Mouse (Mus musculus): ENCODE data around the gene Mfng. TPM values are rescaled to one million over a fixed set of nuclear protein-coding genes. Genes with fewer than 3 reads are reported as not detected.

Gene Mfng
- polyA plus RNA-seq (2014; fragmentation: Nextera tagmentation; extraction: Ambion mirVana): 16.7 and 28.0 TPM in 2 replicates

GRCm38 (mm10) chr15:78773290-78773729 is at the start of gene Mfng:
Gene Mfng (minus strand): TSS chr15:78773475.
- no peaks in the 10 kb centered on the region for H3K36me3 ChIP-seq (ENCODE audit: control insufficient read depth, insufficient read depth, low read length)
- no peaks in the 10 kb centered on the region for H3K9me3 ChIP-seq (ENCODE audit: control insufficient read depth, low read length)
- peak; percentile 78 for ATAC-seq (ENCODE audit: low FRiP score, low TSS enrichment)
- H3K9ac ChIP-seq (replicated peaks; ENCODE audit: low read length): peak within 1 kb of the TSS; percentile 34; the same call in 1 of the 2 replicates
- DNase-seq: peak; percentile 88
- no peaks in the 10 kb centered on the region for H3K27me3 ChIP-seq (ENCODE audit: control insufficient read depth, insufficient read depth, low read length)
- WGBS: under 1% methylated on average over 11 of the region's 11 CpGs
- H3K4me2 ChIP-seq (ENCODE audit: low read length): peak within 1 kb of the TSS; percentile 51
- H3K4me1 ChIP-seq (ENCODE audit: control insufficient read depth, insufficient read depth, low read length): peaks cover 33% of the 10 kb centered on the region
- peak within 1 kb of the TSS; percentile 30 for H3K4me3 ChIP-seq (replicated peaks; ENCODE audit: low read depth, low read length)
- H3K27ac ChIP-seq (replicated peaks; ENCODE audit: low read depth, low read length): peak within 1 kb of the TSS; percentile 89

DNA sequence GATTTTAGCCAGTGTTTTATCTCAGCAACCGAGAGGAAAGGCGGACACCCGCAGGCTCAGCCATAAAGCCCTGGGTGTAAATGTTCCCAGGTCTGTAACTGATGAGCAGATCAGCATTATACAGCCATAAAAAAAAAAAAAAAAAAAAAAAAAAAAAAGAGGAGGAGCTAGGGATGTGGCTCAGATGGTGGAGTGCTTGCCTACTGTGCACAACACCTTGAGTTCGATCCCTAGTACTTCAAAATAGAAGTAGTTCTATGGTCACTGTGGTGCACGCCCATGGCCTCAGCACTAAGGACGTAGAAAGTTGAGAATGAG is 42.8 kb upstream of the Mfng start:
- ATAC-seq (ENCODE audit: low FRiP score, low TSS enrichment) (no peak), DNase-seq (no peak)
- Histone ChIP-seq H3K4me1 (ENCODE audit: control insufficient read depth, insufficient read depth, low read length) (no peaks in the 10 kb centered on the region), H3K36me3 (ENCODE audit: control insufficient read depth, insufficient read depth, low read length) (no peaks in the 10 kb centered on the region), H3K9ac (replicated peaks; ENCODE audit: low read length) (no peak overlapping the region), H3K4me3 (replicated peaks; ENCODE audit: low read depth, low read length) (no peak overlapping the region), H3K4me2 (ENCODE audit: low read length) (no peak overlapping the region), H3K27ac (replicated peaks; ENCODE audit: low read depth, low read length) (no peak overlapping the region), H3K9me3 (ENCODE audit: control insufficient read depth, low read length) (no peaks in the 10 kb centered on the region), H3K27me3 (ENCODE audit: control insufficient read depth, insufficient read depth, low read length) (no peaks in the 10 kb centered on the region)
- WGBS: 75% methylated on average over 6 of the region's 6 CpGs

- no peak overlapping the region for H3K4me3 ChIP-seq (replicated peaks; ENCODE audit: low read depth, low read length)
- no peak overlapping the region for H3K4me2 ChIP-seq (ENCODE audit: low read length)
- H3K36me3 ChIP-seq (ENCODE audit: control insufficient read depth, insufficient read depth, low read length): no peaks in the 10 kb centered on the region
- no peak overlapping the region for H3K9ac ChIP-seq (replicated peaks; ENCODE audit: low read length)
- H3K27me3 ChIP-seq (ENCODE audit: control insufficient read depth, insufficient read depth, low read length): no peaks in the 10 kb centered on the region
- DNase-seq (no peak), ATAC-seq (ENCODE audit: low FRiP score, low TSS enrichment) (no peak)
- no peaks in the 10 kb centered on the region for H3K4me1 ChIP-seq (ENCODE audit: control insufficient read depth, insufficient read depth, low read length)
- H3K27ac ChIP-seq (replicated peaks; ENCODE audit: low read depth, low read length): no peak overlapping the region
- 67% methylated on average over 11 of the region's 11 CpGs for WGBS
- no peaks in the 10 kb centered on the region for H3K9me3 ChIP-seq (ENCODE audit: control insufficient read depth, low read length)
These were observed 42.2 kb upstream of the Mfng start for GRCm38 (mm10) chr15:78815314-78816073.

DNA sequence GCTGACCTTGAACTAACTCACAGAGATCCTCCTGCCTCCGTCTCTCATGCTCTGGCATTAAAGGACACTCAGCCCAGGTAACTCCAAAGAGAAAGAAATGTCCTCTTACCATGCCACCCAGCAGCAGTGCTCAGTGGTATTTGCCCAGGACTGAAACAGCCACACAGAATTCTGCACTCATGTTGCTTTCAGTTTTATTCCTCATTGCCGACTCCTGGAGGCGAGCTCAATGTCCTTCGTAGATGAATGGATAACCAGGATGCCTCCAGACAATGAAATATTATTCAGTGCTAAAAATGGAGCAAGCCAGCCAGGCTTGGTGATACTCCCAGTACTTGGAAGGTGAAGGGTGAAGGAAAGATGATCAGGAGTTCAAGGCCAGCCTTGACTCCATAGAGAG is 40.3 kb upstream of the Mfng start:
- Histone ChIP-seq H3K4me3 (replicated peaks; ENCODE audit: low read depth, low read length) (no peak overlapping the region), H3K36me3 (ENCODE audit: control insufficient read depth, insufficient read depth, low read length) (no peaks in the 10 kb centered on the region), H3K9ac (replicated peaks; ENCODE audit: low read length) (no peak overlapping the region), H3K4me2 (ENCODE audit: low read length) (no peak overlapping the region), H3K27me3 (ENCODE audit: control insufficient read depth, insufficient read depth, low read length) (no peaks in the 10 kb centered on the region), H3K9me3 (ENCODE audit: control insufficient read depth, low read length) (no peaks in the 10 kb centered on the region), H3K4me1 (ENCODE audit: control insufficient read depth, insufficient read depth, low read length) (no peaks in the 10 kb centered on the region), H3K27ac (replicated peaks; ENCODE audit: low read depth, low read length) (no peak overlapping the region)
- no peak for DNase-seq
- ATAC-seq (ENCODE audit: low FRiP score, low TSS enrichment): no peak
- WGBS: 91% methylated on average over 4 of the region's 4 CpGs

DNA sequence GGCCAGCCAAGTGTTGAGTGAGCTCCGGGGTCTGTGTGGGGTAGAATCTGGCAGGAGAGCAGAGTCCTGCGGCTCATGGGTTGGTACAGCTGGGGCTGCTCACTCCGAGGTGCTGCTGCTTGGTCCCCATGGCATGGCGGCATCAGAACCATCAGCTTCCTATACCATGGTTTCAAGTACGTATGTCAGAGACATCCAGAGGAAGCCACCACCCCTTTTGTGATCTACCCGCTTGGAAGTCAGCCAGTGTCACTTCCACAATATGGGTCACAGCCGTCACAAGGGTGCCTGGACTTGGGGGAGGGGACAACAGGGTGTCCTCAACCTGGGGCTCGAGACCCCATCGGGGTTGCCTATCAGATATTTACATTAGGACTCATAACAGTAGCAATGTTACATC is 36.9 kb upstream of the Mfng start:
- ATAC-seq (ENCODE audit: low FRiP score, low TSS enrichment) (no peak), DNase-seq (no peak)
- no peak overlapping the region for H3K9ac ChIP-seq (replicated peaks; ENCODE audit: low read length)
- no peak overlapping the region for H3K4me2 ChIP-seq (ENCODE audit: low read length)
- H3K4me3 ChIP-seq (replicated peaks; ENCODE audit: low read depth, low read length): no peak overlapping the region
- H3K36me3 ChIP-seq (ENCODE audit: control insufficient read depth, insufficient read depth, low read length): no peaks in the 10 kb centered on the region
- H3K27ac ChIP-seq (replicated peaks; ENCODE audit: low read depth, low read length): no peak overlapping the region
- H3K9me3 ChIP-seq (ENCODE audit: control insufficient read depth, low read length): no peaks in the 10 kb centered on the region
- no peaks in the 10 kb centered on the region for H3K4me1 ChIP-seq (ENCODE audit: control insufficient read depth, insufficient read depth, low read length)
- no peaks in the 10 kb centered on the region for H3K27me3 ChIP-seq (ENCODE audit: control insufficient read depth, insufficient read depth, low read length)
- 79% methylated on average over 9 of the region's 9 CpGs for WGBS

GRCm38 (mm10) chr15:78809739-78810138 is 36.5 kb upstream of the Mfng start:
- DNase-seq: no peak
- Histone ChIP-seq H3K4me1 (ENCODE audit: control insufficient read depth, insufficient read depth, low read length) (no peaks in the 10 kb centered on the region), H3K9ac (replicated peaks; ENCODE audit: low read length) (no peak overlapping the region), H3K36me3 (ENCODE audit: control insufficient read depth, insufficient read depth, low read length) (no peaks in the 10 kb centered on the region), H3K27me3 (ENCODE audit: control insufficient read depth, insufficient read depth, low read length) (no peaks in the 10 kb centered on the region), H3K27ac (replicated peaks; ENCODE audit: low read depth, low read length) (no peak overlapping the region), H3K4me2 (ENCODE audit: low read length) (no peak overlapping the region), H3K9me3 (ENCODE audit: control insufficient read depth, low read length) (no peaks in the 10 kb centered on the region), H3K4me3 (replicated peaks; ENCODE audit: low read depth, low read length) (no peak overlapping the region)
- WGBS: 75% methylated on average over 9 of the region's 9 CpGs
- ATAC-seq (ENCODE audit: low FRiP score, low TSS enrichment): no peak

GRCm38 (mm10) chr15:78808980-78809379 is 35.7 kb upstream of the Mfng start:
- ATAC-seq (ENCODE audit: low FRiP score, low TSS enrichment): no peak
- 87% methylated on average over 2 of the region's 2 CpGs for WGBS
- Histone ChIP-seq H3K27ac (replicated peaks; ENCODE audit: low read depth, low read length) (no peak overlapping the region), H3K36me3 (ENCODE audit: control insufficient read depth, insufficient read depth, low read length) (no peaks in the 10 kb centered on the region), H3K4me2 (ENCODE audit: low read length) (no peak overlapping the region), H3K4me3 (replicated peaks; ENCODE audit: low read depth, low read length) (no peak overlapping the region), H3K9ac (replicated peaks; ENCODE audit: low read length) (no peak overlapping the region), H3K9me3 (ENCODE audit: control insufficient read depth, low read length) (no peaks in the 10 kb centered on the region), H3K4me1 (ENCODE audit: control insufficient read depth, insufficient read depth, low read length) (no peaks in the 10 kb centered on the region), H3K27me3 (ENCODE audit: control insufficient read depth, insufficient read depth, low read length) (no peaks in the 10 kb centered on the region)
- DNase-seq: no peak

GRCm38 (mm10) chr15:78807141-78807540 is 33.9 kb upstream of the Mfng start:
- Histone ChIP-seq H3K36me3 (ENCODE audit: control insufficient read depth, insufficient read depth, low read length) (no peaks in the 10 kb centered on the region), H3K9ac (replicated peaks; ENCODE audit: low read length) (no peak overlapping the region), H3K4me1 (ENCODE audit: control insufficient read depth, insufficient read depth, low read length) (peaks cover 11% of the 10 kb centered on the region; the same call in 1 of the 2 replicates), H3K9me3 (ENCODE audit: control insufficient read depth, low read length) (no peaks in the 10 kb centered on the region), H3K27ac (replicated peaks; ENCODE audit: low read depth, low read length) (no peak overlapping the region), H3K27me3 (ENCODE audit: control insufficient read depth, insufficient read depth, low read length) (peaks cover 17% of the 10 kb centered on the region; the same call in 1 of the 2 replicates), H3K4me2 (ENCODE audit: low read length) (no peak overlapping the region), H3K4me3 (replicated peaks; ENCODE audit: low read depth, low read length) (no peak overlapping the region)
- 84% methylated on average over 3 of the region's 3 CpGs for WGBS
- no peak for DNase-seq
- no peak for ATAC-seq (ENCODE audit: low FRiP score, low TSS enrichment)

DNA sequence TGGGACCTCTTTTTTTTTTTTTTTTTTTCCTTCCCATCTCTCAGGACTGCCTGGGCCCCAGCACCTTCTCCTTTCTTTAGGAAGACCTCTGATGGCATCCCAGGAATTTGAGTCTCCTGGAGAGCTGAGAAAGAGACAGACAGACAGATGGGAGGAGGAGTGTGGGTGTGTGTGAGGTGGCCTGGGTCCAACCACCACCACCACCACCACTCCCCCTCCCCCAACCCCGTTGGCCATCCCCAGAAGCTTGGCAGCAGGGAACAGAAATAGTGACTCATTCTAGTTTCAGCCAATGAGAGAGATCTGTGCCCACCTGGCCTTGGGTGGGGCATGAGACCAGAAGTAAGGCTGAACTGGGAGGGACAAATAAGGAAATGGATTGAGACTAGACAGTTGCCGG is 33.3 kb upstream of the Mfng start:
- no peak overlapping the region for H3K4me3 ChIP-seq (replicated peaks; ENCODE audit: low read depth, low read length)
- ATAC-seq (ENCODE audit: low FRiP score, low TSS enrichment): no peak
- H3K27me3 ChIP-seq (ENCODE audit: control insufficient read depth, insufficient read depth, low read length): peaks cover 22% of the 10 kb centered on the region
- H3K9ac ChIP-seq (replicated peaks; ENCODE audit: low read length): no peak overlapping the region
- WGBS: 38% methylated on average over 2 of the region's 2 CpGs
- no peak for DNase-seq
- H3K4me1 ChIP-seq (ENCODE audit: control insufficient read depth, insufficient read depth, low read length): peaks cover 11% of the 10 kb centered on the region; the same call in 1 of the 2 replicates
- H3K9me3 ChIP-seq (ENCODE audit: control insufficient read depth, low read length): no peaks in the 10 kb centered on the region
- no peaks in the 10 kb centered on the region for H3K36me3 ChIP-seq (ENCODE audit: control insufficient read depth, insufficient read depth, low read length)
- no peak overlapping the region for H3K4me2 ChIP-seq (ENCODE audit: low read length)
- no peak overlapping the region for H3K27ac ChIP-seq (replicated peaks; ENCODE audit: low read depth, low read length)

Measured in midbrain, embryonic 14.5 days (tissue).